Mouse (Mus musculus) spleen, adult 12 weeks (tissue): ENCODE measurements around the gene Hpdl.
"Not testable (repeated sequence)": the region's sequence is repeated elsewhere in the genome, so short reads cannot be mapped to it uniquely, and the experiment has no call there.

Experiments
- DNase-seq: peaks from one replicate; pipeline ENCODE4 v3.0.0; 2022; ENCODE audit warnings: low spot score

Gene Hpdl

GRCm38 (mm10) chr4:116821694-116822016 lies at the start of gene Hpdl:
TSS of gene Hpdl (minus strand) at chr4:116821707.
- no peak for DNase-seq

DNA sequence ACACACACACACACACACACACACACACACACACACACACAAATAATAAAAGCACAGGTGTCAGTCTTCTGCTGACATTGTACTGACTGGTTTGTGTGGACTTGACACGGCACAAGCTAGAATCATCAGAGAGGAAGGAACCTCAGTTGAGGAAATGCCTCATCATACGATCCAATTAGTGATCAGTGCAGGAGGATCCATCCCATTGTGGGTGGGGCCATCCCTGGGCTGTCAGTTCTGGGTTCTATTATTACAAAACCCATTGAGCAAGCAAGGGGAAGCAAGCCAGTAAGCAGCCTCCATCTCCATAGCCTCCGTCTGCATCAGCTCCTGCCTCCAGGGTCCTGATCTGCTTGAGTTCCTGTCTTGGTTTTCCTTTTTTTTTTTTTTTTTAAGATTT lies 48.4 kb upstream of the Hpdl start:
- DNase-seq, result no peak

DNA sequence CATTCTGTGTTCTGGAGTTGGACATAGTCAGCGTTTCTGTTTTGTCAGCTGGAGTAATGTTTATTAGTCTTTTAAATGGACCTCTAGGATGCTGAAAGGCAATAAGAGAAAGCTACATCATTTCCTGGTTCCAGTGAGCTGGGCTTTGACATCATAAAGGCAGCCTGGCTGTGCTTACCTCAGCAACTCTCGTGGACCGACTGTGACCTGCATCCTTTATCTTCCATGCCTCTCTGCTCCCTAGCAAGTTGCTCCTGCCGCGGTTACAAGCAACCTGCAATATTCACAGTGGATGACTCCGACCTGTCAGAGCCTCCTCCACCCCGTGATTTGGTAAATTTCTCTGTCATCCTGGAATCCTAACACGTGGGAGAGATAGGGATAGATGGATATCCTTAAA lies 40.5 kb upstream of the Hpdl start:
- DNase-seq, result no peak

DNA sequence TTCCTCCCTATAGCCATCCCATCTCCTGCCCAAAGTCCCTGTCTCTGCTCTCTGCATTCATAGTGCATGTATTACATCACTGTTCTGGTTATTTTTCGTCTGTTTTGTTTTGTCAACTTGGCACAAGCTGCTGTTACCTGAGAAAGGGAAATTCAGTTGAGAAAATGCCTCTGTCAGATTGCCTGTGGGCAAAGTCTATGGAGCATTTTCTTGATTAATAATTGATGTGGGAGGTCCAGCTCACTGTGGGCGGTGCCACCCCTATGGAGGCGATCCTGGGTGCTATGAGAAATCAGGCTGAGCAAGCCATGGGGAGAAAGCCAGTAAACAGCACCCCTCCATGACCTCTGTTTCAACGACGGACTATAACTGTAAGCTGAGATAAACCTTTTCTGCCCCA lies 38.2 kb upstream of the Hpdl start:
- DNase-seq, result no peak

DNA sequence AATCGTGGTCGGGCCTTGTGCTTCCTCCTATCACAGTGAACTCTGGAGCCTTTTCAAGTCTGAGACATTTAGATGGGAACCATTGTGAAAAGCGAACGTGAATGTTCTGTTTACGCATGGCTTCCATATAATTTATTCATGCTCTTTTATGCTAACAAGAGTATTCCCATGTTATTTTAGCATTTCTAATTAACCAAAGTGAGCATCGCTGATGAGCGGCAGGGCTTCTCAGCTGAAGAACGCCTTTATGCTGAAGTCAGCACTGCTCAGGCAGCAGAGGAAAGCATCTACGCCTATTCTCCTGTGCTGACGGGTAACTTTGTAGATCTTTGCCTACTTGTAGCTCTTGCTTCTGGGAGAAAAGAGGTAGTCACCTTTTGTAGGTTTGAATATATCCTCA lies 35.7 kb upstream of the Hpdl start:
- no peak for DNase-seq

GRCm38 (mm10) chr4:116854286-116854685 lies 32.8 kb upstream of the Hpdl start:
- DNase-seq, result no peak

- no peak for DNase-seq
Measured at GRCm38 (mm10) chr4:116849901-116850300, 28.4 kb upstream of the Hpdl start.

GRCm38 (mm10) chr4:116844324-116844723 lies 22.8 kb upstream of the Hpdl start:
- DNase-seq, result no peak

GRCm38 (mm10) chr4:116840841-116841240 lies 19.3 kb upstream of the Hpdl start:
- no peak for DNase-seq

DNA sequence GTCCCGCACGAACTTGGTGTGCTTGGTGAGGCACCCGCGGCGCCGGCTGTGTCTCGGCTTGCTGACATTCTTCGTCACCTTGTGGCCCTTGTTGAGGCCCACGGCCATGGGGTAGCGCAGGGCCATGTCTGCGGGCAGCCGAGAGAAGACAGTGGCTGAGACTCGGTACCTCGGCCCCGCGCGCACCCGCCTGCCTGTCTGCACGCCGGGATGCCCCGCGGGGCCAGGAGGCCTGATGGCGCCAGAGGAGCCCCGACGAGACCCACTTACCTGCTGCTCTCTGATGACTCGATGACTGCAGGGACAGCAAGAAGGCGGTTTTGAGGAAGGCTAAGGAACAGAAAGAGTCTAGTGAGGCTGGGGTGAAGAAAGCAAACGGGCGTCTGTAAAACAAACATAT lies 18.6 kb upstream of the Hpdl start:
- DNase-seq, result not testable (repeated sequence)

- DNase-seq, result no peak
Measured at GRCm38 (mm10) chr4:116838999-116839398, 17.5 kb upstream of the Hpdl start.

DNA sequence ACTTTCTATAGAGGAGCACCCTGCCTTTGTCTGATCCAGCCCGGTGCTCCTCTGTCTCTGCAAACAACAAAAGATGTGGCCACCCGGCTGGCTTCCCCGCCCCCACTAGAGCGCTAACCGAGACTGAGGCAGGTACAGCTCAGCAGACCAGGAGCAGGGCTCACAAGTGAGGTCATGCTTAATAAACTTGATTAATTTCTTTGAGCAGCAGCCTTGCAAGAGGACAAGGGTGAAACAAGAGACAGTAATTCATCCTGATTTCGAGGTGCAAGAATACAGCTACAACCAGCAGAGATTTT lies 8.5 kb upstream of the Hpdl start:
- DNase-seq, result no peak

GRCm38 (mm10) chr4:116829364-116830069 lies 8.0 kb upstream of the Hpdl start:
- no peak for DNase-seq

GRCm38 (mm10) chr4:116827819-116828218 lies 6.3 kb upstream of the Hpdl start:
- DNase-seq, result no peak

- DNase-seq, result no peak
Measured at GRCm38 (mm10) chr4:116824541-116825004, 3.1 kb upstream of the Hpdl start.

DNA sequence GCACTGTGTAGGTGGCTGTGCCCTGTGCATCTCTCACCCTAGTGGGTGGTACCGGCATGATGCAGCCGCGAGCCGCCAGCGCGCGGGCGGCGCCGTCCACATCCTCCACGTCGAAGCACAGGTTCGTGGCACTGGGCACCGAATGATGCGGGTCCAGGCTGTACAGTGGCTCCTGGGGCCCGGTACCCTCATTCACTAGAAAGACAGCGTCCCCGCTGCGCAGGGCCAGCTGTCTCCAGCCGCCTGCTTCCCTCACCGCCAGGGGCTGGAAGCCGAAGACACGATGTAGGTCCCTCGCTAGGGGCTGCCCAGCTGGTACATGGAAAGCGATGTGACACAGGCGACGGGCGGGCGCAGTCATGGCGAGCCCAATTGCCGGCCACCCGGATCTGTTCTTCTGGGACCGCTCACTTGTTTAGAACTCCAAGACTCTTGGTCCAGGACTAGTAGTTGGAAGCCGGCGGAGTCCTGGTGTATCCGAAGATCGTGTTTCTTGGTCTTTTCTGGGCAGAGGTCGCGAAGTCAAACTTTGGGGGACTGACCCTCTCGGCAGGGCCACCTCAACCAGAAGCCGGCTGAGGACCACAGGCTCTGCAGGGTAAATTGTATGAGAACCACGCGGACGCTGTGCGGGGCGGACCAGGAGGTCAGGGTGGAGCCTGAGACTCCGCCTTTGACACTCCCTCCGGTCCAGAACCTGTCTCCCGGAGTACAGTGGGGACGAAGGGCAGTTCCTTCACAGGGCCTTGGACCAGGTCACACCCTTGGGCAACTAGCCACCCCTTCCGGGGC lies 409 bp downstream of the Hpdl start:
- DNase-seq, result peak; percentile 45

DNA sequence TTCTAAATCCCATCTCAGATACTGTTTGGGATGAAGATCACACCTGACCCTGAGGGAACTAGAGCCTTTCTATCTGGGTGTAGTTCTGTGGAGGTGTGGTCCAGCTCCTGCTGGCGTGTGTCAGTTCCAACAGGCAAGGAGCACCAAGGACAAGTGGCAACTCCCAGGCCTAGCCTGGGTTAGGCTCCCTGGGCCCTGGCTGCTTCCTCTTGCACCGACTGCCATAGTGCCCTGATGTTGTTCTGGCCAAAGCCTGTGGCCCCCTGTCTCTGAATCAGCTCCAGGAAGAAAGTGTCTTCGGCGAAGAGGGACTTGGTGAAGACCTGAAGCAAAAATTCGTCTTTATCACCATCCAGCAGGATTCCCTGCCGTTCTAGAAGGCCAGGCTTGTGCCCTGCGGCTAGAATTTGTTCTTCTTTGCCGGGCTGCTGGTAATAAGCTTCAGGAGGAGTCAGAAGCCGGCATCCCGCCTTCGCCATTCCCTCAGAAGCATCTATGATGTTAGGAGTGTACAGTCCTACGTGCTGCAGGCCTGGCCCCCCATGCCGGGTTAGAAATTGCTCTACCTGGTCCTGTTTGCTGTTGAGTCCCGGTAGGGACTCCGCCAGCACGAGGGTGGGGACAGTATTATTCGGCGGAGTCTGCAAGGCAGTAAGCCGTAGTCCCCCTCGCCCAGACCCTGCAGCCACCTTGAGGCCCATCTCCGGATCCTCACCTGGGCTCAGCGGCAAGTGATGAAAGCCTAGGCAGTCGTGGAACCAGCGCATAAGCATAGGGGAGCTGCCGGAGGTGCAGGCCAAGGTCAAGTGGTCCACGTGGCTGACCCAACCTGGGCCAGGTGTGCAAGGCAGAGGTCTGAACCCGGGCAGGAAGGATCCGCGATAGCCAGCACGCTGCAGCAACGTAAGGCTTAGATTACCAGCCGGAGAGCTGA lies 1.3 kb downstream of the Hpdl start:
- no peak for DNase-seq

GRCm38 (mm10) chr4:116817486-116817885 lies 4.0 kb downstream of the Hpdl start:
- DNase-seq, result no peak

DNA sequence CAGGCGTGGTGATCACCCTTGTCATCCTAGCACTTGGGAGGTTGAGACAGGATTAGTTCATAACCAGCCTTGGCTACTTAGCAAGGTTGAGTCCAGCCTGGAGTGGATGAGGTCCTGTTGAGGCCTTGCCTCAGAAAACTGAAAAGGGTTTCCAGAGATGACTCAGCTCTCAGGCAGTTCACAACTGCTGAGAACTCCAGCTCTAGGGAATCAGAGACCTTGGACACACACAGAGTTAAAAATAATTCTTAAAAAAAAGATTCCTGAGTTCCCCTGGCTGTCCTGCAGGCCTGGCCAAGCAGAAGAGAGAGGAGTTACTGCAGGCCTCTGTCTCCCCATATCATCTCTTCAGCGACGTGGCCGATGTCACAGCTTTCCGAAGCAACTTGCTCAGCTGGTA lies 6.2 kb downstream of the Hpdl start:
- DNase-seq, result no peak

DNA sequence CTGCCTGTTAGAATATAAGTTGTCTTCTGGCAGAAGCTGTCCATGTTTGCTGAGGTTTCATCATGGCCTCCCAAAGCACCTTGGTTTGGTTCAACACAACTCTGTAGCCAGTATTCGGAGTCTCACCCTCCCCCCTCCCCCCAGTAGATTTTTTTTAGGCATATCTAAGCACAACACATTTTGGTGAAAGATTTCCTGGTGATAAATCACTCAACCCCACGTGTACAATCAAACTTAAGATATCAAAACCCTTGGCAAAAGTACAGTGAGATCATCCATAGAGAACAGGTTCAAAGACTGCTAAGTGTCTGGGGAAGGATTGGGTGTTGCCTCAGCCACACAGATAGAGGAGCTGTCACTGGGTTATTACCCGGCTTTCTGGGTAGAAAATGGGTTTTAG lies 10.5 kb downstream of the Hpdl start:
- DNase-seq, result no peak

- DNase-seq, result peak; percentile 91
Measured at GRCm38 (mm10) chr4:116807197-116808129, 14.0 kb downstream of the Hpdl start, which contains the start of the genes Toe1 and Mutyh. TSS of gene Toe1 (minus strand) at chr4:116807640. TSS of gene Mutyh (plus strand) at chr4:116807723.
